Mouse (Mus musculus): Measurements from ENCODE around the gene Lrrc25.

DNA sequence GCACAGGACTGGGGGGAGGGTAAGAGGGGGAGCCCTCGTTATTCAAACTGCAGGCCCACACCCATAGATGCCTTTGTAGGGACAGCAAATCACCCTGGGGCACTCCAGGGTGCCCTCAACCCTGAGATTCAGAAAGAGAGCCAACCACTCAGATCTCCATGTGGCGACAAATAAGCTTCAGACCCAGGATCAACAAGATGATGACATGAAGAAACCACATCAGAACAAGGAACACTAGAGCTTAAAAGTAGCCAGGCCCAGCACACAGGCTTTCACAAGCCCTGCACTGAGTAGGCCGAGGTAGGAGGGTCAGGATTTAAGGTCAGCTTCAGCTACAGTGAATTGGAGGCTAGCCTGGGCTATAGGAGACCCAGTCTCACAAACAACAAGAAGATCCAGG lies 33.0 kb downstream of the Lrrc25 start:
- no peak for TF ChIP-seq CTCF (IDR thresholded peaks at IDR 0.05; ENCODE audit: insufficient read depth, low read depth, low read length)
- TF ChIP-seq POLR2A (IDR thresholded peaks at IDR 0.05; ENCODE audit: insufficient read depth, low read depth, low read length), result no peak
